Mouse (Mus musculus) common myeloid progenitor, adult 5-6 weeks (primary cell): Measurements from ENCODE around the gene Slc4a4. TPM values are rescaled to one million over a fixed set of nuclear protein-coding genes. Genes with fewer than 3 reads are reported as not detected.

Experiments
- ATAC-seq: replicated peaks from 2 replicates; pipeline ENCODE4 v1.8.0; 2016; ENCODE audit warnings: low read depth, mild to moderate bottlenecking, moderate TSS enrichment, inconsistent platforms; ENCODE audit not compliant: poor library complexity, severe bottlenecking
- total RNA-seq: library from RNA; stranded (forward); fragments of 200-1000, 187-1606 nt; gene quantifications from 2 replicates; pipeline ENCODE4 v1.2.3, GENCODE M21; 2017

Gene Slc4a4
- total RNA-seq, 1 experiment from 2014 or later, result not detected

DNA sequence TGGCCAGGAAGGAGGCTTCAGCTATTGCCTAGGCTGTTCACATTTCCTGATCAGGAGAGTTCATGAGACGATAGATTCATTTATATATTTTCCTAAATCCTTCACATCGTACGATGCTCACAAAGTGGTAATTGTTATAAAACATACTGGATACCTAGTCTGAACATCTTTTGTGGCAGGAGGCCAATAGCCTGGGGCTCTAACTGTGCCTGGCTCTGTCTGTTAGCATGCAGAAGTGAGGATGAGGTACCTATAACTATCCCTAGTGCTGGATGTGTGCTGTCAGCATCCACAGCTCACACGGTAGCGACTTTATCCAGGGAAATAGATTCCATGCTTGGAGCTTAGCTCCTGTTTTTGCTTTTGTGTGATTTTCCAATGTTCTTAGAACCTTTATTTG is 28.5 kb downstream of the Slc4a4 start:
- ATAC-seq, result no peak

DNA sequence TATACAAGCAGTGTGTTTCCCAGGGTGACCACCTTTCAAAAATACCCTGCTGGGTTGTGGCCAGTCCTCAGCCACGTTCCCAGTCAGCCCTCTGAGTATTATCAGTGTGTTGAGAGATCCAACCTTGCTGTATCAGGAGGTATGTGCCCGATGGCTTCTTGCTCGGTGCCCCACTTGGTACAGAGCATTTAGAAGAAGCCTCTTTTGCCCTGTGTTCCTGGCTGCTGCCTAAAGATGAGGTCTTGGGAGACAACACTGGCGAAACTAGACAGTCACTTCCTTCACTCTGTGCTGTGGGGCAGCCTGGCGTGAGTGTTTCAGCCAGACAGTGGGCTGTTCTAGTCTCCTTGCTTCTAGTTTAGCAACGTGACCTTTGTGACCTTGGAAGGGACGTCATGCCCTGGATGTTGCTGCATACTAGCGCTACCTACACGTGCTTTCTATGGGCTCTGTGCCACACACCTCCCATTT is 29.9 kb downstream of the Slc4a4 start:
- ATAC-seq, result no peak

DNA sequence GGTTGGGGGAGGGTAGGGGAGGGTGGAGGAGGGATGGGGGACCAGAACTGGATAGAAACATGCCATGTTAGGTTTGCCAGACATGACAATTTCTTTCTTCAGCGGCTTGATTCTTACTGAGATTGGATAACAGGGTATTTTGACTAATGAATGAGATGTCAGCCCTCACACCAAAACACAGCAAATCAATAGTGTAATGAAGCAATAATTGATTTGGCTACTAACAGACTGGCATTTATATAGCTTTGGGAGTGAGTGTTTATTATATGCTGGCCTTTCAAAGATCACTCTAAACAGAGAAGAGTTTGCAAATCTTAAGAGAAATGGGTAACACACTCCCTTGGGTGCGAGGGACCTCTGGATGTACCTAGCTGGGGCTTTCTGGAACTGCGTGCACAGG is 30.6 kb downstream of the Slc4a4 start:
- ATAC-seq, result no peak

DNA sequence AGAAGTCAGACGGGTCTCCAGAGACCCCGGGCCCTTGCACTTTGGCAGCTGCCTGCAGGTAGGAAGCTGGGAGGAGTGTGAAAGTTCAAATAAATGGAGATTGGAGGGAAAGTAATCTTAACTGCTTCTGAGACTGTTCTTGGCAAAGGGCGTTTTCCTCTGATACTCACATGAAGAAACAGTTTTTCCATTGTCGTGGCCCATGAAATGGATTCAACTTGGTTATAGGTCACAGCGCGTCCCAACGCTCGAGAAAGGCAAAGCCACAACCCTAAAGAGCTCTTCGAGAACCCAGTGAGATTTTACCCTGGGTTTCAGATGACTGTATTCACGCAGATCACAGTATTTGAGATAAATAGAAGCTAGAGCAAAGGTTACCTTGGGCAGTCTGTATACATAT is 31.0 kb downstream of the Slc4a4 start:
- no peak for ATAC-seq

DNA sequence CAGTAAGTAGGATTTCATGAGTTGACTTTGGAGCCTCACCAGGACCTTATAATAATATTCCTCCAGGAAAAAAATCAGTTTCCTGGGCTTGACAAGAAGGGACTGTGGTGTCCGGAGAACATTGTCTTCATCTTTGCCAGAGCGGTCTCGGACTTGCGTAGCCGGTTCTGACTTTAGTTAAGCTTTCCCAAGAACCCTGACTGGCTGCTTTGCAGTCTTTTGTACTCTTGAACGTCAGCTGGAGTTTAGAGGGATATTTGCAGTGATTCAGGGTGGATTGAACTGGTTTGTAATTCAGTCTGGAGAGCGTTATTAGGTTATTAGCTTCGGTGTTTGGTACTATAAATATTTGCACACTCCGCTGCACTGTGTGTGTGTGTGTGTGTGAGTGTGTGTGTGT is 31.9 kb downstream of the Slc4a4 start:
- no peak for ATAC-seq

DNA sequence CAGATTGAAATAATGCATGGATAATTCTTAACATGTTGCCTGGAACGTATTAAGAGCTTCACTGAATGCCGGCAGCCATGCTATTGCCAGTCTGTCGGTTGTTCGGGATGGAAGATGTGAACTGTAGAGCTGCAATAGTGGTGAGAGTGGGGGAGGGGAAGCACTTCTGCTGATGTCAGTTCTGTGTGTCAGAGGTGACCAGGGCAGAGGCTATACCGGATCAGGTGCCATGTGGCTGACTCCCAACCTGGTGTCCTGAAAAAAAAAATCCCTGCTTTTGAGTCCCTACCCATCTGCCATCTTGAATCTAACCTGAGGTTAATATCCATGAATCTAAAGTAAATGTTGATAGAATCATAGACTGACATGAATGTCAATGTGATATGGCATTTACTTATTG is 39.0 kb downstream of the Slc4a4 start:
- ATAC-seq, result no peak

DNA sequence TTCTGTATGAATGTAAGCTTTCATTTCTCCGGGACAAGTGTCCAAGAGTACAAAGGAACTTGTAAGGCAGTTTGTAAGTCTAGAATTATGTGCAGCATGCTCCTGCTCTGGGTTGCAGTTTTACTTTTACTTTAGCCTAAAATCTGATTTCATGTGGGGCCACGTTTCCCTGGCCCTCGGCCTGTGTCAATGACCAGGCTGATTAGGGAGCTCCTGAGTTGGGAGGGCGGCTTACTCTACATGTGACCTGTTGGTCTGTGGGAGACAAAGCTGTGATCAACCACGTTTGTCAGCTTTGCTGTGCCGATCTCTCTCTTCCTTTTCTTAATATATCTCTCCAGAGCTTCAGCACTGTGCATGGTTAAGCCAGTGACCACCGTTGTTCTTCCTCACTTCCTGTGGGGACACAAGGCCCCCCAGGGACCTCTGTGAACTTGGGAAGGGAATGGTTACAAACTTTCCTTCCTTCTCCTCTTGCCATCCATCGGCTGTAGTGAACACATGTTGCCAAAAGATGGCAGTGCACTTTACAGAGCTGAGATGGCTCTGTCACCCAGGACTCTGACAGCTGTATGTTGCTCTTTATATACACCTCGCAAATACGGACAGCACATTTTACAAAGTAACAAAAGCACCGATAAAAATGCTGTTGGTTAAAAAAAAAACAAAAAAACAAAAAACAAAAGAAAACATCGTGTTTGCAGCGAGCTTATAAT is 41.7 kb downstream of the Slc4a4 start:
- ATAC-seq, result peak; percentile 90

DNA sequence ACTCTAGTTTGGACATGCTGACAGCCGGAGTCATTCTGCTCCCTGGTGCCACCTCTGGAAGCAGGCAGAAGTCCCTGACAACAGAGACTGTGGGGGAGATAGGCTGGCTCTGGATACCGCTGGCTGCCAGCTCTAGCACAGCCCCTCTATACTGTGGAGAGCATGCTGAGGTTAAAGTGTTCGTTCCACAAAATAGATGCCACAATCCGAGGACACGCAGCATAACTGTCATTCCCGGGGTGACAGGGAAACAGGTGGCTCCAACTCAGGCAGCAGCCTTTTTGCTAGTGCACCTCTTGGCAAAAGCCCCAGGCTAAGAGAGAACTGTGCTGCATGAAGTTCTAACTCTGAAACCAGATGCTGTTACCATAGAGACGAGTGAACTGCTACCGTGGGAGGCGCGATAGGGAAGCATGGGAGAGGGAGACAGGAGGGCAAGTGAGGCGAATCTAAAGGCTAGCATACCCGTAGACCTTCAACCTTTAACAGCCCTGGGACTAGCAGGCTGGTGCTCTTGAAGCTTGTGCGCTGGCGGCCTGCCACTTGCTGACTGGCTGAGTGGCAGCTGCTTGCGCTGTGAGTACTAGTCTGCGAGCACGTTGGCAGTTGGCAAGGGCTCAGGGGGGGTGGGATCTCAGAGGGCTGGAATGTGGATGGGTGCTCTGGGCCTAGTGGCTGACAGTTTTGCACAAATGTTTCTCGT is 42.9 kb downstream of the Slc4a4 start:
- ATAC-seq, result no peak

DNA sequence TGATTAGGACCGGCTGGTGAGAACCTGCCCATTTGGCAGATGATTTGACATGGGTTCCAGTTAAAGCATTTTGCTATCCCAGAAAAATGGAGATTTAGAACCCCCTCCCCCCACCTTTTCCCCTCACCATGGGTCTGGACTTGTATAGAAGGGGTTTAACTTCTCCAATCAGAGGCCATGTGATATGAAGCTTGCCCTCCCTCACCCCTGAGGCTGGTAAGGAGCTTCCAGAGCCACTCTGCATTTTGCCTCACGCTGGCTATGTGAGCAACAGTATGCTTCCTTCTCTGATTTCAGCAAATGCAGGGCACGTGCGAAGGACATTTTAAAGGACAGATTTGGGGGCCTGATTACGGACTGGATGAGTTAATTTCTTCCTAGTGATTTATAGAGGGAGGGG is 43.5 kb downstream of the Slc4a4 start:
- ATAC-seq, result no peak

DNA sequence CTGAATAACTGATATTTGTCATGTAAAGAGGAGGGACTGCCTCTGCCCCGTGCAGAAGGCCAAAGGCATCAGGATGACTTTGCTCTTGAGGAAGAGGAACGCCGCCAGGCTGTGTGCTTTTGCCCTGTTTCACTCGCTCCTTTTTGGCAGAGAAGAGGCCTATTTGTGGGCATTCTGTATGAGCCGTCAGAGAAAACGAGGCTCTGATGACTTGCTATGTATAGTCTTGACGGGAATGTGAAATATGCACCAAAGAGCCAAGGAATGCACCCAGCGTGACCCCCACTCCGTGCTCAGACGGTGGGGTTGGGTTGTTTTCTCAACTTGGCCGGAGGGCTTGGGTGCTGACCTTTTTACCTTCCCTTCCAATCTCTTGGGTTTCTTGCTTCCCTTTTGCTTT is 44.0 kb downstream of the Slc4a4 start:
- no peak for ATAC-seq

DNA sequence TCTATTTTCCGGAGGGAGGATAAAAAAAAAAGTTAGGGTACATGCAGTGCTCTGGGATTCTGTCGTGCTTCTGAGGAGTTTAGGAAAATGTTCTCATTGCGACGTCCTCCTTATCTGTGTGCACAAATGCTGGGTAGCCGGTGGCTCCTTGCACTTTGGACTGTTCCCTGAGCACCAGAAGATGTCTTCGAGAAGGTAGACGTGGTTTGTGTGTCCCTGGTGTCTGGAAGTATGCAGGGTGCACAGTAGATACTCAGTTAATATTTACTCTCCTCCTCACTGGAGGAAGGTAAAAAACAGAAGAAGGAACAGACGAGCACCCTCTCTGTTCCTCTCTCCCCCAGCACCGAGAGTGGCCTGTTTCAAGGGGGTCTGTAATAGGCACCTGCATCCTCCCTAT is 44.6 kb downstream of the Slc4a4 start:
- ATAC-seq, result no peak

DNA sequence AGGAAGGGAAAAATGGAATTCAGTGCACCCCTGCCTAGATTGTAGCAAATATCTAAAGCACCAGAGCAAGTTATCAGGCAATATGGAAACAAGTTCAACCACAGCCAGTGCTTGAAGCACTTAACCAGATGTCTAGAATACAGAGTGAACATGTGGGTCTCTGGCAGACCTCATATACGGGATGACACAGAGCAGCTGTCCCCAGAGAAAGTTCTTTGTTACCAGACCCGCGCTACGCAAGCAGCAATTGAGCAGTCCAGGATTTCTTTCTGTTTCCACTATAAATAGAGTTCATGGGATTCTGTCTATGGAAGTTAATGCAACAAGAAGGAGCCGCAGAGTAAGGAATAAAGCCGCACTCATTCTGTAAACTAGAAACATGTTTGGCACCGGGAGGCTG is 46.8 kb downstream of the Slc4a4 start:
- no peak for ATAC-seq

DNA sequence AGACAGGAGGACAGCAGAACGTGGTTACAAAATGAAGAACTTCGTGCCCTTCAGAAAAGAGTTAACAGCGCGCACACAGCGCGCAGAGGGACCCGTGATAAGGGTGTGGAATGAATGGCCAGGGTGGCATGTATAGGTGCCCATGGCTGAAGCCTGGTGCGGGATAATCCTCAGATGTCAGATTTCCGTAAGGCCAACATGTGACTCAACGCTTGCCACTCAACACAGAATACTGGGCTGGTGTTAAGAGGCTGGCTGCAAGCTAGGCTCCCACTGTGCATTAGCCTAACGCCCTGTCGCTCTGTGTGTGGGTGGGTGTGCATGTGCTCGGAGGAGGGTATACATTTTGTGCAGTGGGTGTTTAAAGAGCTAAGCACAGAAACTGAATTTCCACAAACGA is 47.3 kb downstream of the Slc4a4 start:
- peak; percentile 53 for ATAC-seq

DNA sequence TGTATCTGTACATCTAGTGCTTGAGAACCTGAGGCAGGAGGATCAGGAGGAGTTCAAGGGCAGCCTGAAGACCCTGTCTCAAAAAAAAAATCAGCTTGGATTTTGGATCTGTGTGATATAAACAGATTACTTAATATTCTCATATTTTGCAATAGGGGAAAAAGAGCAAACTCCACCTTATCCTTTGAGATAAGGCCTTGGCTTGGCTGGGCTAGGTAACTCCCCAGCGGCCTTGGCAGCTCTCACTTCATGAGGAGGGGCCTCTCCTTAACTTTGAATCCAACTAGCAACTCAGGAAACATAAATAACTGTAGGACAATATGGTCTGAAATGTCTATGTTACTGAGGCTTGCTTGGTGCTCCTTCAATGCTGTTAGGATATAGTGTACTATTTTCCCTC is 51.6 kb downstream of the Slc4a4 start:
- ATAC-seq, result no peak

DNA sequence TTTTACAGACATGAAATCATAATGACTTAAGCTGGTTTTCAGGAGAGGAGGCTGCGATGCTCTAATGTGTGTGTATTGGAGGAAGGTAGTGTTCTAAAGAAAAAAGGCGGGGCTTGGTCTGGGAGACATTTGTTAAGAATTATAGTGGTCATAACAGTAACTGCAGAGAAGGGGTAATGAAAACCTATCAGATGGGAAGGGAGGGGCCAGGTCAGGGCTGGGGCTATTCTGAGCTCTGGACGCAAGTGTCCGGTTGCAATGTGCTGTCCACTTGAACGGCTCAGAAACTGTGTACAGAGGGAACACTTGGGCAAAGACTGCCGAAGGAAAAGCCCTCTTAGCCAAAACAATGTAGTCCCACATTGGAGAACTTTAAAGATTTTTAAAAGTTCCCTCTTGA is 52.5 kb downstream of the Slc4a4 start:
- ATAC-seq, result no peak

DNA sequence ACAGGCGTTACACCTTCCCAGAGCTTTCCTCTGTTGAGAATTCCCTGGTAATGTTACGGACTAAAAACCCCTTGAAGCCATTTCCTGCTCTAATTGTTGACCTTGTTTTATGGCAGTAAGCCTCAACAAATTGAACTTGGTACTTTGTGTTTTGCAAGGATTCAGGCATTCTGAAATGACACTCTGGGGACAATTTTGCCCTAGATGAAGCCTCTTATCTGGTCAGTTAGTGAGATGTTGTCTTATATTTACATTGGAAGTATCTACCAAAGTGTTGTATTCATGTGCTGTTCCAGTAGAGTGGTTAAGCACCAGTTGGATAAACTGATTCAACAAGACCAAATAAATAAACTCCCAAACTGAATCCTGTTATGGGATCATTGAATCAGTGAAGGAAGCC is 53.2 kb downstream of the Slc4a4 start:
- no peak for ATAC-seq

DNA sequence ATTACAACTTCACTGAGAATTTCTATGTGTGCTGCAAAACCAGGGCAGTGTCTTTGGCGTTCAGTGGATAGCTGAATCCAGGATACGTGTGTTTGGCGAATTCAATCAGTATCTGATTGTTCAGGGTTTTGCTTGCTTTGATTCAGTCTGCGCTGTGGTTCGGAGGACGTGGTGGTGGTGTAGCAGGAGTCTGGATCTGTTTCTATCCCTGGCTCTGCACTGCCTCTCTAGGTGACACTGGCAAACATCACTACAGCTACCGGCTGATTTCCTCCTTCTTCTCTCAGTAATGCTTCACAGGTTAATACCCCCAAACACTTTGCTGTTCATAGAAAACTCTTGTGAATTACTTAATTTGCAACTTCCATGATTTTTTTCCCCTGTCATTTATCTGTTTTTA is 55.3 kb downstream of the Slc4a4 start:
- no peak for ATAC-seq

DNA sequence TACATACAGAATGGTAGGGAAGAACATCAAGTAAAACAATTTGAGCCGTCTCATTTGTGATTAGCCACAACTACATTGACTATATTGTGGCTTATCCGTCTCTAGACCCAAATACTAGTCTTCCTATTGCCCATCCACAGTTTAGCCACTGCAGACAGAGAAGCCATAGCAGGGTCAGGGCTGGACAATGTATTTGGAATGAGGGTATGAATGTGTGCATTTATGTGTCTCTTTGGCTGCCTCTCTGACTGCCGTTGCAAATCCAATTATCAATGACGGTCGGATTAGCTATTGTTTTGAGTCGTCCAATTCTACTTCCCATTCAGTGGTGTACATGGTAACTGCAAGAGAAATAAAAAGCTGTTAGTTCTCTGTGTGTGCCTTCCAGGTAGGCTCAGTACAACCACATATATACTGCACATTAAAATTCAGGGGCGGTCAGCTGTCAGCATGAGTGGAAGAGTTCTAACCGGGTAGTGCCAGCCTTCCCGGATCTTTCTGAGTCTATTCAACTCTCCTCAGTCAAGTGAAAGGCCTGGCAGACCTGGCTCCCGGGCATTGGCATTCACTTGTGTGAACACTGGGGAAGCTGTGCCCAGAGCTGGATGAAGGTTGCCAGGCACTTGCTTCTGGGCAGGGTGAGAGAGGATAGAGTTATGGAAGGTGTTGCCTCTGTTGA is 59.2 kb downstream of the Slc4a4 start:
- no peak for ATAC-seq

DNA sequence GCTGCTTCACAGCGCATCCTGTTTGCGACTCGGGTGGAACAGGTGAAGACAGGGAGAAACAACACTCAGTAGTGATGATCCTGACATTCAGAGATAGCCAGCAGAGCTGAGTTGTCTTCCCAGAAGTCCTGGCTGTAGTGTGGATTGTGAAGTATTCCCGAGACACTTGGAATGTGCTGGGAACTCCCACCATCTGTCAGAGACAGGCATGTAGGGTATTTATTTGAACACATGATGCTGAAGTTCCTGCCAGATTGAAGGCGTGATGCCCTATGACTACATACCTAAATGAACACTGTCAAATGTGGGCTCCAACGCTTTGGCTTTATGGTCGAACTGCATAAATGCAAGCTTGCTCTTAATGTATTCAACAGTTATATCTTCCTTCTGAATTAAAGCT is 63.7 kb downstream of the Slc4a4 start:
- ATAC-seq, result no peak

DNA sequence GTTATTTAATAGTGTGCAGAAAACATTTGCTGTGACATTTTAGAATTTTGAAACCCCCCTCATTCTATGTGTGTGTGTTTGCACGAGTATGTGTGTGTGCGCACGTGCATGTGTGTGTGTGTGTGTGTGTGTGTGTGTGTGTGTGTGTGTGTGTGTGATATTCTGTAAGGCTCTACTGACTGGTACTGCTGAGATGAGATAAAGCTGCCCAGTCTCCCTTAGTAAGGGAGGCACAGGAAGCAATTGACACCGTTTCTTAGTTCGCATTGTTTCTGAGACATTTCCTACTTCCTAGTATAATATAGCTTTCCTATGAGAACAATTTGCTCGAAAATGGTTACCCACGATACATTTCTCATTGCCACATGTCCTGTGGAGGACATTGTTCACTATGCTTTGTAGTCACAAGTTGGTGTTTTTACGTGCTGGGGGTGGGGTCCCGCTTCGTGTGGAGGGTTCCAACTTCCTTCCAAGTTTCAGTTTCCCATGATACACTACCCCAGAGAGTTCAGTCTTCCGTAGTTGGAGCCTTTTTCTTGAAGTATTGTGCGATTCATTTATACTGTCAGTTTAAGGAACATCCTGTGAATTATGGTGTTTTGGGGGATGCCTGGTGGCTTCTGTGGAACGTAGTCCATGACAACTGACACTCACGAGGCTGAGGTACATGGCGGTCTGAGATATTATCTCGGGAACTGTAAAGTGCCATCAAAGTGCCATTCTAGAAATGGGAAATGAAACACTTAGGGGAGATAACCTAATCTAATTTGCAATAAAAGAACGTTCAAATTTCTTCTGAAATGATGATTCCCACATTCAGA is 66.3 kb downstream of the Slc4a4 start:
- peak; percentile 83 for ATAC-seq

DNA sequence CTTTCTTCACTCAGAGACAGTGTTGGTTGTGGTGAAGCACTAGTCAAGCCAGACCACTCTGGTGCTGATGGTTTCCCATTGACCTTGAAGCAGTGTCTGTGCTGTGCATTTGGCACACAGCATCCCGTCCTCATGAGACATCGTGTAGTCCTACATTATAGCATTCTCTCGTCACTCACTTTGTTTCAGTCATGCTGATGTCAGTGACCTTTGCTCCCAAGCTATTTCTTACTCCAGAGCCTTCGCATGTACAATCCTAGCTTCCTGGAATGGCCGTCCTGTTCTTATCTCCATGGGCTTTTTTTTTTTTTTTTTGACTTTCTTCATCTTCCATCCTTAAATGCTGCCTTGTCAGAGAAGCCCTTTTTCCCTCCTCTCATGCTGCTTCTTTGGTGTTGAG is 71.1 kb downstream of the Slc4a4 start:
- no peak for ATAC-seq
